Mouse (Mus musculus): ENCODE data around the gene Speer4d. TPM values are rescaled to one million over a fixed set of nuclear protein-coding genes. Genes with fewer than 3 reads are reported as not detected.
"Not testable (repeated sequence)": the region's sequence is repeated elsewhere in the genome, so short reads cannot be mapped to it uniquely, and the experiment has no call there.

Gene Speer4d
- polyA plus RNA-seq, 1 experiment: not detected

- not testable (repeated sequence) for DNase-seq; H3K27ac ChIP-seq (ENCODE audit: insufficient read depth, low read depth, low read length); H3K4me1 ChIP-seq (ENCODE audit: control insufficient read depth, insufficient read depth, low read length); H3K27me3 ChIP-seq (replicated peaks; ENCODE audit: control insufficient read depth, insufficient read depth, low read length); H3K36me3 ChIP-seq (ENCODE audit: control insufficient read depth, insufficient read depth, low read length); H3K4me3 ChIP-seq (ENCODE audit: insufficient read depth, low read depth, low read length)
- WGBS: 88% methylated on average over 10 of the region's 18 CpGs
Measured at GRCm38 (mm10) chr5:15670789-15671188, 51.9 kb downstream of the Speer4d start.

Other genes with a start within 250 kb of the Speer4d start
- not detected in 2 replicates for gene Gm21149, start 142.5 kb upstream of the Speer4d start, polyA plus RNA-seq (2012; rRNA removed)
- gene Gm21190, start 89.8 kb upstream of the Speer4d start, polyA plus RNA-seq (2012; rRNA removed): 0.08 and 0.15 TPM in 2 replicates
- gene Gm21083, start 41.7 kb upstream of the Speer4d start, polyA plus RNA-seq (2012; rRNA removed): not detected in 2 replicates
- not detected in 2 replicates for gene 4930572O03Rik, start 38.0 kb downstream of the Speer4d start, polyA plus RNA-seq (2012; rRNA removed)
- gene Speer4c, start 95.2 kb downstream of the Speer4d start, polyA plus RNA-seq (2012; rRNA removed): not detected in 2 replicates

Measured in kidney, adult 2 months (tissue).